Mouse (Mus musculus): ENCODE results near the gene Slc18a3. TPM values are rescaled to one million over a fixed set of nuclear protein-coding genes. Genes with fewer than 3 reads are reported as not detected.

The Slc18a3 gene
- not detected for total RNA-seq (2021)
- long read RNA-seq, experiment 1, result 0 reads
- long read RNA-seq, experiment 2, partial matches to known transcripts, result 0 of 1 reads
- long read RNA-seq, experiment 2, other reads (novel, unspliced or antisense), result 0 of 1 reads

DNA sequence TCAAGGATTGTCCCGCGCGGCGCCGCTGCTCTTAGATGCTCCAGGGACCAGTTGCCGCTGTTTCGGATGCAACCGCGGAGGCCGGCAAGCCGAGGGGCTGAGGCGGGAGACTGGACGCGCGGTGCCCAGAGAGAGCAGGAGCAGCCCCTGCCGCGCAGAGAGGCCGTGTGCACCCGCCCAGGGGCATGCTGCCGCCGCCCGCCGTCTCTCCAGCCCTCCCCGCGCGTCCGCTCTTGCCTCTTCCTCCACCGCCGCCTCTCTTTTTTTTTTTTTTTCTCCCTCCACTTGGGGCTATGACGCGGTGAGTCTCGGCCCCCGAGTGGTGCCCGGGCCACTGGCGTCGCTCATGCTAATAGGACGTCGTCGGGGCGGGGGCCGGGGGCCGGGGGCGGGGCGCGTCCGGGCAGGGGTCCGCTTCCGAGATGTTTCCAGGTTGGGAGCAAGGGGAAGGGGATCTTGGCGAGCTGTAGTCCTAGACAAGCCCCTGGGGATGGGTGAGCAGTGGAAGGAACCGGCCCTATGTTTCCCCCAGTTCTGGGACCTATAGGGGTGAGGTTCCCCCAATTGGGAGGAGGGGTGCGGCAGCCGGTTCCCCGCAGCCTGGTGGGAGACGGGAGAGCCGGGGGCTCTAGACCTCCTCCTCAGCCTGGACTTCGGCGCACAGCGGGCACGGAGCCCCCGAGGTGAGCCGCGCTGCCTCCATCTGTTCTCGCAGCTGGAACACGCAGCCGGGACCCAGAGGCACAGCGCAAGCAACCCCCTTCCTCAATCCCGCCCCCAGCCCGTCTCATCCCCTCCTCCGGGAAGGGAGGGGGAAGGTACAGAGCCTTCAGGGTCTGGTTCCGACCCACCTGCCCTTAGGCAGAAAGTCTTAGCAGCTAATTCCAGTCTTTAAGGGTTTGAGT is at the start of gene Slc18a3:
Gene Slc18a3 (minus strand): TSS at position 250 of the 905 bp plus-strand sequence.
- intact Hi-C loops (cut with DNase I), result no loop called here
- DNase-seq, result no peak

DNA sequence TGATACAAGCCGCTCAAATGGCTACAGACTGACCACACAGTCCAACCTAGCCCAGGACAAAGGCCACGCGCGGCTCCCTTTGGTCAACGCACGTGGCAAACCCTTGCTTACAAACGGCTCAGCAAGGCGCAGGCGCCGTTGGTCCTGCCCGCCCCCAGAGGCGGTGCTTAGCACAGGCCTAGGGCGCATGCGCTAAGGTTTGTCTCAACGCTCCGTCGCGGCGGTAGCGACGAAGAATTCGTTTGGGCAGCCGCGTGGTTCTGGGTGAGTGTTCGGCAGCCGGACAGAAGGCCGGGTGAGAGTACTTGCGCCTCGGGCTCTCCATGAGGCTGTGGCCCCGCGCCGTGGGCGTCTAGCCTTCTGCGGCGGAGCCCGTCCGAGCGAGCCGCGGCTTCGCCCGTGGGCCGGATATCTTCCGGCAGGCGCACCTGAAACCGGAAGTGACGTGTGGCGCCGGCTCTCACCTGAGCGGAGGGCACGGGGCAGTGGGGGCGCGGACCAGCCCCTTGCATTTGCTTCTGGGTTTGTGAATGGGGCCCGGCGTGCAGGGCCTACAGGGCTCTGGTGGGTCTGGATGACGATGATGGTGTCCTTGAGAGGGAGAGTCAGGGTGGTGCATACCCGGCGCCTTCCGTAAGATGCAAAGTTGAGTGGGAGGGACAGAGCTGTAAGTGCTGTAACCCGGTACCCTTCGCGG is 48.8 kb upstream of the Slc18a3 start, which contains the start of gene Ercc6:
Gene Ercc6 (plus strand): TSS at position 186 of the 697 bp plus-strand sequence.
- intact Hi-C loops (cut with DNase I), result no loop called here
- peak; percentile 94 to 97 for DNase-seq

DNA sequence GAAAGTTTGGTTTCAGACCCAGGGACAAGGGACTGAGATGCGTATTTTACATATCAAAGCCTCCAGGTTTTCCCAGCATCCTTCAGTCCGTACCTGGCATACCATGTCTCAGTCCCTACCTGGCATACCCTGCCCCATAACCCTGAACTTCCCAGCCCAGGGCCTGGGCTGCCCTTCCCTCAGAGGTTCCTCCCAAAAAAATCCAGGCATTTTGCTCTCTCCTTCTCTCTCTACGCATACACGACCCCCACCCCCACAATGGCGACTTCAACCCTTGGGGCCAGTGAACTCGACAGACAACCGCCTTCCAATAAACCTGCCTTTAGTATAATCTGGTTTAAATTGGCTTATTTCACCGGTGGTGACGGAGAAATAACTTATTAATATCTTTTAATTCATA is 48.3 kb upstream of the Slc18a3 start:
- intact Hi-C loops (cut with DNase I), result no loop called here
- no peak for DNase-seq

DNA sequence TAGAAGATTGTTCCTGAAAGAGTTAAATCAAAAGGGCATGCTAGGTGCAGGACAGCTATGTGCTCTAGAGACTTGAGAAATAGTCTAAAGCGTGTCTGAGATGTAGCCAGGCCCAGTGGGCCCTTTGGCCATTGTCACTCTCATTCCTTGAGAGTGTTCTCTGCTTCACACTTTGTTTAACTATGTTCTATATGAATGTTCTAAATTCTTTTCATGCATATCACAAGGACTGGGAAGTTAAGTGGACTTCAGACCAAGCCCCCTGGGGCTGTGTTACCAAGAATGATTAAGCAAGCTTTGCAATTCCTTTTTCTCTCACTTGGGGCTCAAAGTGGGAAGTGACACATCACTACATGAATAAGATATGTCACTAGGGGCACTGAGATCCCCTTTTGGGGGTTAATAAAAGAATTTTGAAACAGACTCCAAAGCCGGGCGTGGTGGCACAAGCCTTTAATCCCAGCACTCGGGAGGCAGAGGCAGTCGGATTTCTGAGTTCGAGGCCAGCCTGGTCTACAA is 44.9 kb upstream of the Slc18a3 start:
- intact Hi-C loops (cut with DNase I), result no loop called here
- DNase-seq, result no peak

DNA sequence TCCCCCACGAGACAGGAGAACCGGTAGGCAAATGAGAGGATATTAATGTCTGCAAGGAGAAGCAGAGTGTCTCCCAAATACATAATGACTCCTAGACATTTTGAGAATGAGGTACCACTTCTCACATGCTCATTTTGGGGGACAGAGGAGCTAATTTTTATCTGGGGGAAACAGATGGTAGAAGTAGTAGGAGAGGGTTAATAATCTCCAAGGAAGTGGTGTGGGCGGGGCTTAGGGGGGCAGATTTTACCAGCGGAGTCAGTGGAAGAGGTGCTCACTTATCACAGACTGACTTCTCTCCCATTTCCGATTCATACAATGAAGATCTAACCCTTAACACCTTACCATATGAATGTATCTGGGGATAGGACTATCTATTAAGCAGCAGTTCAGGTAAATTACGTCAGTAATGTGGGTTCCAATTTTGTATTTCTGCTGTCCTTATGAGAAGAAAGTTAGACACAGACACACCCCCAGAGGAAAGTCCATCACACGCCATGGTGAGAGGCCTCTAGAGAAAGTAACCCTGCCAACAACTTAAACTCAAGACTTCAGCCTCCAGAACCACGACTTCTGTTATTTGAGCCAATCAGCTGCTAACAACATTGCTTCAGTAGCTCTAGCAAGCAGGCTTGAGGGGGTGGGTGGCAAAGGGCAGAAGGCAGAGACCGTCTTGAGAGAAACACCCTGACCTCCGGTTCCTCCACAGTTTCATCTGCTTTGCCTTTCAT is 43.6 kb upstream of the Slc18a3 start:
- no peak for DNase-seq
- intact Hi-C loops (cut with DNase I), result no loop called here

DNA sequence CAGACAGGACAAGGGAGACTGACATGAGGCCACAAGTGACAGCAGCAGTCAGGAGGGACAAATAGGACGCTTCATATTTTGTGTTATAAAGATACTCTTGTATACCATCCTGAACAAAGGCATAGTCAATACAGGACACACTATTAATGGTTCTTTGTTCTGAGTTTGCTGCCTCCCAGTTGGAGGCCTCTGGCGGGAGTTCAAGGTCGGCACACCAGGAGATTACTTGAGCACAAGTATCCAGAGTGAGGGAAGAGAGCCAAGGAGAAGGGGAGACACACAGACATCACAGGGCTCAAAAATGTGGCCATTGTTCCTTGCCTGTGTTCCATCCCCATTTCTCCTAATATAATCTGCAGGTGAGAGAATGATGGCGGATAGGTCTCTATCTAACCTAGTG is 42.6 kb upstream of the Slc18a3 start:
- DNase-seq, result no peak
- intact Hi-C loops (cut with DNase I), result no loop called here

DNA sequence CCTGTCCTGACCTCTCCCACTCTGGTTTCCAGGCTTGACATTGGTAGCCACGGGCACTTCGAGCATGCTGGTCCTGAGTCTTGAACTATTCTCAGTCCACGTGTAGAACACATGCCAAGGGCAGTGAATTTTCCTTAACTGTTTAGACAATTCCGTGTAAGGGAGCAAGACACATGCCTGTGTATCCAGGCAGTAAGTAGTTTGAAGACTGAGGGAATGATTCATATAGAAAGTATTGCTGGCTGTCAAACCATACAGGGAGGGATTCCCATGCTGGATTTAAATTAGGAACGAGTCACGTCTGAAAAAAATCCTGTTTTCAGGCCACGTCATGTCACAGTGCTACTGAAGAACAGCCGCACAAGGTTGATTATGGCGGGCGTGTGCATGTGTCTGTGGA is 41.7 kb upstream of the Slc18a3 start:
- intact Hi-C loops (cut with DNase I), result no loop called here
- DNase-seq, result no peak

DNA sequence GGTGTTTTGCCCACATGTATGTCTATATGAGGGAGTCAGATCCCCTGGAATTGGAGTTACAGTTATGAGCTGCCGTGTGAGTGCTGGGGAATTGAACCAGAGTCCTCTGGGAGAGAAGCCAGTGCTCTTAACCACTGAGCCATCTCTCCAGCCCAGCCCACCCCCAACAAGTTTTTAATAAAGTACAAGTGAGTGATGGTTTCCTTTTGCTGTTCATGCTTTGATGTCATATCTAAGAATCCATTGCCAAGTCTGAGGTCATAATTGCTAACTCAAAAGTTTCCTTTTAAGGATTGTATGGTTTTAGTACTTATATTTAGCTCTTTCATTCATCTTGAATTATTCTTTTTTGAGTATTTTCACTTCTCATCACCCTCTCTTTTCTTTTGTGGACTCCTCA is 39.2 kb upstream of the Slc18a3 start:
- DNase-seq, result no peak
- intact Hi-C loops (cut with DNase I), result no loop called here

DNA sequence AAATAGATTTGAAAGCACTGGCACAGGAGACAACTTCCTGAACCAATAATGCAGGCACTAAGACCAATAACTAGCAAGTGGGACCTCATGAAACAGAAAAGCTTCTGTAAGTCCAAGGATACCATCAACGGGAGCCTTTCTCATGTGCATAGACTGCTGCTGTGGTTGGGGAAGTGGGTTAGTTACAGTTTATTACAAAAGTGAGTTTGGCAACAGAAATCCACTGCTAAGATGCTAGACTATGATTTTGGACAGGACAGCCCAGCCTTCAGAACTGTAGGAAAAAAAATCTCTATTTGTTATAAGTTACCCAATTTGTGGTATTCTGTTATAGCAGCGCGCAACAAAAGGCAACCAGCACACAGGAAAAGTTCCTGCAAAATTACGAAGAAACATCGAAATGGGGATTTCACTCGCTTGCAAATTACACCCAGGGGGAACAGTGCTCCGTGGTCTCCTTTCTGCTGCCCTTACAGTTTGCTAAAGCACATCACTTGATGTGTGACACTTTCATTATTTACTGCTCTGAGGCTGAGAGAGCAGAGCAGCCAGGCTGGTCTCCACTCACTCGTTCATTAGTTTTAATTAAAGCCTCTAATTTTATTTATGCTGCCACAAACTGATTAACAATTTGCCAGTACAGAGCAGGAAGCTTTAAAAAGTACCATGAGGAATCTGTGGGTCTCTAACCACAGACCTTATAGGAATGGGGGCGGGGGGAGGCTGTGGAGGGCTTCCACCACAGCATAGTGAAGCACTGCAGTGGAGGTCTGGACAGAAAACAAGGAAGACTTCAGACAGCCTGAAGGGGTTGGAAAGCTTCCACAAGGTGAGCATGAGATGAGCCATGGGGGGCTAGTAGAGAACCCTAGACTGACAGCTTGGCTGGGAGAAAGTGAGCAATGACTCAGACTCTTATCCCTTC is 38.4 kb upstream of the Slc18a3 start:
- no peak for DNase-seq
- intact Hi-C loops (cut with DNase I), result no loop called here

DNA sequence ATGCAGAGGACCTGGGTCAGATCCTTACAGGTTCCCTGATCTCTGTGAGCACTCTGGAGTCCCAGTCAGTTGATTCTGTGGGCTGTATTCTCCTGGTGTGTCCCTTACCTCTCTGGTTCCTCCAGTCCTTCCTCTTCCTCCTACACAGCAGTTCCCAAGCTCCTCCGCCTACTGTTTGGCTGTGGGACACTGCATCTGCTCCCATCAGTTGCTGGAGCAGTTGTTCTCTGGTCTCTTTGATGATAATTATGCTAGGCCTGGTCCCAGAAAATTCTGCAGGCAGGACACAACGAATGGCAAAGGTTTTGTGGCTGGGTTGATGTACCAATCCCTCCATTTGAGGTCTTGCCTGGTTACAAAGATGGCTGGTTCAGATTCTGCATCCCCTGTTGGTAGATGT is 36.7 kb upstream of the Slc18a3 start:
- intact Hi-C loops (cut with DNase I), result no loop called here
- no peak for DNase-seq

DNA sequence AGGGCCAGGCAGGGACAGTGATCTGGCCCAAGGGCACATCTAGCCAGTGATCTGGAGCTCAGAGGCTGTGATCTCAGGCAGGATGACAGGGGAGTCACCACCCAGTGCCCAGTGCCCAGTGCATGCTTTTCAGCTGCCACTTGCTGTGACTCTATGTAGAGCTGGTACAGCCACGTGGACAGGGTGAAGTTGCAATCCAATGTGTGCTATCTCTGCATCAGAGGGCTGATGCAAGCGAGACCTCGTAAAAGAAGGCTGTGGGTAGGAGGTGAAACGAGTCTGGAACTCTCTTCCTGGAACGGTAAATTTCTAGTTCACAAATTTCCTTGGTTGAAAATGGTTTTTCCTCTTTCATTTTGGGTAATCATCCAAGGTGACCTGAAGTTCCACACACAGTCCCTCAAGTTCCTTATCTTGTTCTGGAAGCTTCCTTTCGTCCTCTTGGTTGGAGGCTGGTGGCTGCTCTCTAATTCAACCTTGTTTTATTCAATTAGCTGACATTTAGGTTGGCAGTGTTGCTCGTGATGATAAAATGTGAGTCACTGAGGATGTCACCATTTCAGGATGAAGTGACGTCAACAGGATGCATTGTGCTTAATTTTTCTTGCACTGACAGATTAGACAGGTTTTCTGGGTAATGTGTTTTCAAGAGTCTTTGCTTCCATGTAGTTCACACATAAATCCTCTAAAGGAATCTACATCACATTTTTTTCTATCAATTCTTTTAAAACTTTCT is 31.6 kb upstream of the Slc18a3 start:
- no peak for DNase-seq
- intact Hi-C loops (cut with DNase I), result no loop called here

DNA sequence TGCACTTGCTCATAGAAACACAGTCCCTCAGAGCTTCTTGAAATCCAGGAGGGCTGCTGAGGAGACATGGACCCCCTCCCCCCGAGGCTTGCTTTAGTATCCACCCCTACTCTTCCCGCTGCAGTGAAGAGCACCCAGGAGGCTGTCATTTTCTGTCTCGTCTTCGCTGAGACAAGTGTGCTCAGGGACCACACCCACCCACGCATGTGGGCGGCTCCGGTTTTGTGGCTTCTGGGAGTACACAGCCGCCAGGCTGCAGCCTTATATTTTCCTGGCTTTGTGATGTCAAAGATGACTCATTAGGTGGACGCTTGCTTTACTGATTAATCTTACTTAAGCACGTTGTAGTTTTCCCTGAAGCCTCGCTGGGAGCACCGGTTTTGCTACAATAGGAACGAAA is 27.9 kb upstream of the Slc18a3 start:
- DNase-seq, result no peak
- intact Hi-C loops (cut with DNase I), result no loop called here

DNA sequence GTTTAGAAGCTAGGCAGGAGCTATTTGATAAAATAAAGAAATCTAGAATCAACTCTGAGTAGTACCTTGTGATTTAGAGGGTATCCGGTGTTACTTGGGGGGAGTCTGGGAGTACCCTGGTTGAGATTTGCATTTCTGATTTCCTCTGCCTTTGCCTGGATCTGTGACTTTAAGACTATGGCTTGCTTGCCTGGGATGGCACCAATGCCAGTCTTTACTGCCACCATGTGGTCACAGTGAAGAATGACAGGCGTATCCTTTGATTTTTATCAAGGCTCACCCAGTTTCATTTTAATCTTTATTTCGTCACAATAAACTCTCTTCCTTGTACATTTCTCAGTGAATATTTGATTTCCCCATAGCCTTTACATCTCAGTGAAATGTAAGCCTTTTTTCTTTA is 17.4 kb upstream of the Slc18a3 start:
- peak in 1 of 2 experiments; percentile 23 for DNase-seq

DNA sequence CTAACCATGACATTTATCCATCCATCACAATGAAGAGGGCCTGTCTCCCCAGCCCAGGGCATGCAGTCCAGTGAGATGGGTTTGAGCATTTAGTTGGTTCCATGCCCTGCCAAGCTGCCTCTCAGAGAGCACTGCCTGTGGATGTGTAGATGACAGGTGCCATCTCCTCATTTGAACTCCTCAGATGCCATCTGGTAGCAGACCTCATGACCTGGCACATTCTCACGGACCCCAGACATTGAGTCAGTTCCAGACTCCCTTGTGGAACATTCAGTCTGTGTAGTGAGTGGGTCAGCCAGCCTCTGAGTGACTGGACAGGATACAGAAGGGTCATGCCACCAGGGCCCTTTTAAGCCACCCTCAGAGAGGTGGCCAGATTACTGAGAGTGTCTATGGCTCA is 12.9 kb upstream of the Slc18a3 start:
- intact Hi-C loops (cut with DNase I), result loop anchor here (10.0 kb wide), 1 partner anchor 163 kb away; no protein-coding TSS in a partner anchor

More for the DNA sequence above, 17.4 kb upstream of the Slc18a3 start:
- intact Hi-C loops (cut with DNase I), result loop anchor here (2.0 kb wide), 1 partner anchor 255 kb away; no protein-coding TSS in a partner anchor

DNA sequence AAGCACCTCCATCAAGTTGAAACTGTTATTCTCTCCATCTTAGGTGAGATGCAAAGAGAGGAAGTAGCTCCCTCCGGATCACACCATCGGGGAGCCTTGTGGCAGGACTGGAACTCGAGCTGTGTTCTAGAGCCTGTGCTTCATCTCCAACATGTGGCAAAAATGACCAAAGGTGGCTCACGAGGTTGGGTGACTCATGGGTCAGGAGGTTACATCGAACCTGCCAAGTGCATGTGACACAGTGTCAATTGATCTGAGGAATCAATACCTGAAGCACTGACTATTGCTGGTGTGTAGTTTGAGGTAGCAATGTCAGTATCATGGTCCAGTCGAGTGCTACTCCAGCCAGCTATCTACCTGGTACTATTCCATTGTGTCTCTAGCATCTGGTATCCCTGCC is 11.9 kb upstream of the Slc18a3 start:
- intact Hi-C loops (cut with DNase I), result loop anchor here (10.0 kb wide), 1 partner anchor 162 kb away; no protein-coding TSS in a partner anchor
- no peak for DNase-seq

More for the DNA sequence above, 12.9 kb upstream of the Slc18a3 start:
- no peak for DNase-seq

DNA sequence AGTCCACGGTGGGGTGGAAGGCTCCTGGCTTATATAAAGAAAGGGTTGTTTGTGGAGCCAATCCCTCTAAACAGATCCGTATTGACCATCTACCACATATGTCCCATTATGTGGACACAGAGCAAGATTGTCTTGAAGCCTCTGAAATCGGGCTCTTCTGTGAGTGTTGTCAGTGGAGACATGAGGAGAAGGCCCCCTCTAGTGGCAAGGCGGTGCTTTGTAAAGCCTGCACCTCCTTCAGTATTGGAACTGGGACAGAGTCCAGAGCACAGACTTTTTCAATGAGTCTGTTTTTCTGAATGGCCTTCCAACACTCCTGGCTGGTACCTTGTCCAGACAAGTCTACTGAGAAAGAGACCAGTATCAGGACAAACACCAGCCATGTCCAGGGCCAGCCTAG is 8.3 kb upstream of the Slc18a3 start:
- peak; percentile 41 to 63 for DNase-seq
- intact Hi-C loops (cut with DNase I), result loop anchor here (2.0 to 10.0 kb wide), 2 partner anchors 158 to 244 kb away; no protein-coding TSS in a partner anchor

DNA sequence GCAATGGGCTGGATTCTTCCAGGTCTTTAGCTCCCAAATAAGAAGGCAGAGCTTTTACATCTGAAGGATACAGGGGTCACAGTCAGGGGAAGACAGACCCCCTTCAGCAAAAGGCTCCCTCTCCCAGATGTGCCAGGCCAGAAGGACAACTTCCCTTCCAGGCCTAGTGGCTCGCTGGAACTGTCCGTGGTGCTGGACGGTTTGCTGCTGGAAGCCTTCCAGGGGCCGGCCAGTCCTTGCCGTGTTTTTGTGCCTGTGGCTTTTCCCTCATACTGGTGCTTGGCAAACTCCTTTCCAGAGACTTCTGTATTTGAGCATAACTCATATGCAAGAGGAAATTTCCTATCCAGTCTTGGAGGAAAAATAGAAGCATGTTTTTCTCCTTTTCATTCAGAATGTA is 3.0 kb upstream of the Slc18a3 start:
- intact Hi-C loops (cut with DNase I), result no loop called here

DNA sequence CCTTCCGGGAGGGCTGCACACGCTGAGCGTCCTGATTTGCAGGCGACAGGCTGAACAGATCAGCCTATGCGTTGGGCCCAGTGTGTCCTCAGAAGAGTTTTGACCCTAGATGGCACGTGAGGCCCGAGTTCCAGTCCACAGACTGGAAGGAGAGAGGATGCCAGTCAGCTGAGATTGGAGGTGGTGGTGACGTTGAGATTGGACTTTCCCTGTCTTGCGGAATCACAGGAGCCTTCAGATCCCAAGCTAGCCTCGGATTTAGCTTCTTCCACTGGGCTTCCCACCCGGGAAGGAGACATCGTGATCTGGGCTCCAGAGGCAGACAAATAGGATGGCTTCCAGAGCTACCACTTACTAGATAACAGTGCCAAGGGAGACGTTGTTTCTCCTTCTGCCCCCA is 1.2 kb upstream of the Slc18a3 start, which contains the start of gene Chat:
Gene Chat (minus strand): TSS at position 101 of the 400 bp plus-strand sequence.
- DNase-seq, result no peak
- intact Hi-C loops (cut with DNase I), result no loop called here

More for the DNA sequence above, 3.0 kb upstream of the Slc18a3 start:
- DNase-seq, result peak; percentile 72 to 82
